Mouse (Mus musculus): Measurements from ENCODE around the gene Wdr95. TPM values are rescaled to one million over a fixed set of nuclear protein-coding genes. Genes with fewer than 3 reads are reported as not detected.

Gene Wdr95
- total RNA-seq, 2 experiments from 2014 or later, result not detected

DNA sequence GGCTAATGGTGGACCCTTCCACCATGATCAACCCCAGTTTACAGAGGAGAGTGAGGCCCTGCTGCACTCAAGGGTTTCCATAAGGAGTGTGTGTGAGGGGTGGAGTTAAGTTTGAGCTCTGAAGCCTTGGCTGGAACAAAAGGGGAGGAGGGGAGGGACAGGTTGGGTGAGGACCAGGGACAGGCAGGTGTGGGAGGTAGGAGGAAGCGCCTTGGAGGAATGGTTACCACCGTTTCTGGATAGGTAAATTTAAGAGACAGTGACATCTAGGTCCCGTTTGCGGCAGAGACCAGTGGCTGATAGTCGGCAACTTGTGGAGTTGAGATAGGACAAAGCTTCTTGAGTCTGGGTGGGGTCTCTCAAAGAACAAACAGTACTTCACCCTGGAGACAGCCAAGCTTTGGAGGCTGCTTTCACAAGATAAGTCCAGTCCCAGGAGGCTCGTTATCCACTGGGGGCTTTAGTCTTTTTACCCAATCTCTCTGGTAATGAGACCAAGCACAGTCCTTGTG, 120.5 kb downstream of the Wdr95 start:
- intact Hi-C loops (cut with DNase I; ENCODE audit: low total_unique reads), result no loop called here
- DNase-seq, result no peak

DNA sequence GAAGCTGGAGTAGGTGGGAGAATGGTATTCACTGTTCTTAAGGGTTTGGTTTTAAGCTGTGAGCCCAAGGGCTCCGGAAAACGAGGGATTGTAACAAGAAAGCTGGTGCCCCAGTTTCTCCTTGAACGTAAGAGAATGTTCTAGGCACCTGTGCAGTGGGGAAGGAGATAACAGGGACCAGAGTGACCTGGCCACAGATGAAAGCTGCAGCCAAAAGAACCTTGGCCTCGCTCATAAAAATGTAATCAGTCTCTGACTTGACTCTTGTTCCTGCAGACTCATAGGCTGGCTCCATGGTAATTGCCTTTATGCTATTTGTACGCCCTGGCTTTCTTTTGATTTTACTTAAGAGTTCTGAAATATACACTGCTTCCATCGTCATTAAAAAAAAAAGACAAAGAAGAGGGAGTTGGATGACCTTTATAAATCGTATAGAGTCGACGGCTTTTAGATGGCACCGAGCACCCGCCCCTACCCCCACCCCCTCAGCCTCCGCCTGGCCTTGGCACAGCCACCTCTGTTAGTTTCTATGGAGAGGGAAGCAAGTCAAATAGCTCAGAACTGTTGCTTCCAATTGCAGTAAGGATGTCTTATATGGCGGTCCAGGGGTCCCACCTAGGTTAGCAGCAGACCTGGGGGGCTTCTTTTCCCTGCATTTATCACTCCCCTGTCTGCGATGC, 121.2 kb downstream of the Wdr95 start:
- intact Hi-C loops (cut with DNase I; ENCODE audit: low total_unique reads), result no loop called here
- no peak for DNase-seq

DNA sequence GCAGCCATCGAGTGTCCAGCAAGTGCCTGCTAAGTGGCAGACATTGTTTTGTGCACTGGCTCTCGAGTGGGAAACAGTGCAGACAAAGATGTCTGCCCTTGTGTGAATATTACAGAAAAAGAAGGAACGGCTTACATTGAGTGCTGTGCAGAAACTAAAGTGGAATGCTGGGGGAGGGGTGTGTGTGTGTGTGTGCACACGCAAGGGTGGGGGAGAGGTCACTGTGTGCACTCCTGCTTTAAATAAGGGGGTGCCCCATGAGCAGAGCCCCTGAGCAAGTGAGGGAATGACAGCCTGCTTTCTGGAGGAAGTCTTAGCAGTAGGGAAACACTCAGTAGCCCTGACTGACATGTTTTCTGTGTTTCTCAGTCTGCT, 121.7 kb downstream of the Wdr95 start:
- no peak for DNase-seq
- intact Hi-C loops (cut with DNase I; ENCODE audit: low total_unique reads), result no loop called here

DNA sequence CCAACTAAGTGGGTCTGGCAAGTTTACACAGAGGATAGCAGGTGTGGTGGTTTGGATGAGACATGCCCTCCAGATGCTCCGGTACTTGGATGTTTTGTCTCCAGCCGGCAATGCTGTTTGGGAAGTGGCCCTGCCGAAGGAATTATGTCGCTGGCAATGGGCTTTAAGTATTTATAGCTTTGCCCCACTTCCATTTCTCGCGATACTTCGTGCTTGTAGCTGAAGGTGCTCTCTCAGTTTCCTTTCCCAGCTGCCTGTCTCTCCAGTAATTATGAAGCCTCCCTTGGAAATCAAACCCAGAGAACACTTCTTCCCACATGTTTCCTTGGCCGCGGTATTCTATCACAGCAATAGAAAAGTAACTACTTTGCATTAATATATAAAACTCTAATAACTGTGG, 127.2 kb downstream of the Wdr95 start:
- intact Hi-C loops (cut with DNase I; ENCODE audit: low total_unique reads), result no loop called here
- DNase-seq, result no peak

DNA sequence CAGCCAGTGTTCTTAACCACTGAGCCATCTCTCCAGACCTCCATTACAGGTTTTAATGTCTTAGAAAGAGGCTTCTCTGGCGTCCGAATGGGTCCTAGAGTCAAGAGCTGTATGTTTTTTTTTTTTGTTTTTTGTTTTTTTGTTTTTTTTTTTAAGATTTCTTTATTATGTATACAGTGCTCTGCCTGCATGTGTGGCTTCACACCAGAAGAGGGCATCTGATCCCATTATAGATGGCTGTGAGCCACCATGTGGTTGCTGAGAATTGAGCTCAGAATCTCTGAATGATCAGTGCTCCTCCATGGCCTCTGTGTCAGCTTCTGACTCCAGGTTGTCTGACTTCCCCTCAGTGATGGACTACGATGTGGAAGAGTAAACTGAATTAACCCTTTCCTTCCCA, 129.5 kb downstream of the Wdr95 start:
- DNase-seq, result no peak
- intact Hi-C loops (cut with DNase I; ENCODE audit: low total_unique reads), result no loop called here

DNA sequence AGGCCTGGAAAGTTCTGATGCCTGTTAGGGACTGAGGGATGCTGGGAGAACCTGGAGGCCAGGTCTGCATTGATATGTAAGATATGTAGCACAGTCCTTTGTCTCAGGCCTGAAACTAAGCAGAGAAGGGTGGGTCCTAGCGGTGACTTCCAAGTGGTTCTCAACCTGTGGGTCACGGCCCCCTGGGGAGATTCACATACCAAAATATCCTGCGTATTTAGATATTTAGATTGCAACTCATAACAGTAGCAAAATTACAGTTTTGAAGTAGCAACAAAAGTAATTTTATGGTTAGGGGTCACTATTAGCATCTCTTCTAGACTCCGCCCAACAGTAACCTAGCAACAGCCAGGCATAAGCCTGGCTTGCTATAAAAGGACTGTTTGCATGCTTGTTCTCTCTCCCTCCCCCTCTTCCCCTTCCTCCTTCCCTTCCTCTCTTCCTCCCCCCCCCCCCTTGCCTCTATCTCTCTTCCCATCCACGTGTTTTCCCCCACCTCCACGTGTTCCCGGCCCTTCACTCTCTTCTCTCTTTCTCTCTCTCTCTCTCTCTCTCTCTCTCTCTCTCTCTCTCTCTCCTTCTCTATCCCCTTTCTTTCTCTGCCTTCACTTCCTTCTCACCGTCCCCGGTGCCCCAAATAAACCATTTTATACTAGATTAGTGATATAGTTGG, 130.4 kb downstream of the Wdr95 start:
- intact Hi-C loops (cut with DNase I; ENCODE audit: low total_unique reads), result no loop called here
- no peak for DNase-seq

DNA sequence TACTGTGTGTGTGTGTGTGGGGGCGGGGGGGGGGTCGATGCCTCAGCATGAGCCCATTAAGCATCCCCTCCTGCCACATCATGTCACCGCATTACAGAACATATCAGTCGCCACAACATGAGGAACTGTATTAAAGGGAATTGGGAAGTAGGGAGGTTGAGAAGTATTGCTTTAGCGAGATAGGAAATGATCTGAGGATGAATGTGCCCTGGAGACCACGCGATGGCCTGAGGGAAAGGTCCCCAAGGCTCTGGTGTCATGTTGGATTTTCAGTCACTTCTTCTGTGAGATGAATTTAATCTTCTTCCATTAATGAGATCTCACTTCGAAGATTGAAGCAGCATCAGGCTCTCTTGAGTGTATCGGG, 130.9 kb downstream of the Wdr95 start:
- intact Hi-C loops (cut with DNase I; ENCODE audit: low total_unique reads), result no loop called here
- no peak for DNase-seq

DNA sequence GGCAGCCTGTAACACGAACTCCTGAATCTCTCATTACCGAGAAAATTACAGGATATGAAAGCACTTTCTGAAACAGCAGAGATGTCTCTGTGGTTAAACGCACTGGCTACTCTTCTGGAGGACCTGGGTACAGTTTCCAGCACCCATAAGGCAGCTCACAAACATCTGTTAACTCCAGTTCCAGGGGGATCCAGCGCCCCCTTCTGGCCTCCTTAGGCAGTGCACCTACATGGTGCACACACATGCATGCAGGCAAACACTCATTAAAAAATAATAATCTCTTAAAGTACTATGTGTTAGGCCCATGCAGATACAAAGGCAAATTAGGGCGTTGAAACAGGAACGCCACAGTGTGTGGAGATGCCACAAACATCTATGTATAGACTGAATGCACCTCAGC, 132.9 kb downstream of the Wdr95 start:
- intact Hi-C loops (cut with DNase I; ENCODE audit: low total_unique reads), result no loop called here
- no peak for DNase-seq

Other genes with a start within 250 kb of the Wdr95 start
- 10 to 100 TPM; 16.8 to 17.1 TPM for gene Medag, start 116.9 kb upstream of the Wdr95 start, total RNA-seq (2021)
- gene Tex26, start 89.0 kb upstream of the Wdr95 start, total RNA-seq (2021), result under 1 TPM in 1 of 2 experiments, not detected in 1; 0.39 TPM
- 10 to 100 TPM; 36.1 to 39.7 TPM for gene Hsph1, start 107.7 kb downstream of the Wdr95 start, total RNA-seq (2021)
- 1 to 10 TPM; 5.2 to 5.5 TPM for gene B3glct, start 149.6 kb downstream of the Wdr95 start, total RNA-seq (2021)